Mouse (Mus musculus) lung, postnatal 10 days (tissue): Measurements from ENCODE around the gene Dand5.

Source experiments
- DNase-seq: peaks from one replicate; pipeline ENCODE4 v3.0.0; 2021

Gene Dand5

DNA sequence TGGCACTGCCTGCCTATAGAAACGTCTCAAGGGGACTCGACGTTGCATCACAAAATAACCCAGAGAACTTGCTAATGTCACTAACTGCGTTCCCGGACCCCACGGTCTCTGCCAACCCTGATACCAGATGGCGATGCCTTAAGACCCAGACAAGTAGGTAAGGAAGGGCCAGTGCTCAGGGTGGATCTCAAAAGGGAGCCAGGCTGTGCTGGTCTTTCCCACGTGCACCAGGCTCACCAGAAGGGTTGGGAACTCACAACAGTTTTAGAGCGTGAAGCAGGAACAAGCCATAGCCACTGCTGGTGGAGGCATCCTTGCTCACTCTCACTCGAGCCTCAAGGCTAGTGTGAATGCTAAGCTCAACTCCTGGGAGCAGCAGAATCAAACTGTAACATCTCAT lies 55.4 kb downstream of the Dand5 start:
- no peak for DNase-seq

DNA sequence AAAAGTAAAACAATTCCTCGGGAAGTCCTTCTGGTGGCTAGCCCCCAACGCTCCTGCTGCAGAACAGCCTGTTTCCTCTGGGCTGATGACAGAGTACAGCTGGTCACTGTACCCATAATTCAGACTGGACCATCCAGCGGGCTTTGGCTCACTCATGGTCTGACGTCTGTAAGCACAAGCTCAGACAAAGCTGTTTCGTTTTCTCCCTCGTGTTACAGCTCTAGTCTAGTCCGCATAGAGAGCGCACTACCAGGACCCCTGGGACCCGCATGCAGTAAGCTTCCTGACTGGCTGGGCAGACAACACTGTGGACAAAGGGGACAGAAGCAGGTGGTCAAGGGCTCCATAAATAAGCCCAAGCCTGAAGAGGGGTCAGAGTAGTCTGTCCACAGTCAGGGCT lies 56.2 kb downstream of the Dand5 start:
- DNase-seq: no peak

DNA sequence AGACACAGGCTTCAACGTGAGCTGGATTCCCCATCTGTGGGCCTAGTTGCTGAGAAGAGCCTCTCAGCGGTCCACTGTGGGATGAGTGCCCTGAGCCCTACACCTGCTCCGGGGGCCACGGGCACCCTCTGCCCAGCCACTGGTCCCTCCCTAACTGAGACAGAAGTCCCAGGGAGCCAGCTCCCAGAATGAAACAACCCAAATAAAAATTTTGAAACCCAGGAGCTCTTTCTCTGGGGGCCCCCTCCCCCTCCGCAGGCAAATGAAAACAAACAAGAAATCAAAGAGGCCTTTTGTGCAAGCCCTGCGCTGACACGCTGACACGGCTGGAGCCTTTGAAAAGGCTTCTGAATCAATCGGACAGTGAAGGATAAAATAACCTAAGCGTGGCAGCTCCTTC lies 57.0 kb downstream of the Dand5 start:
- no peak for DNase-seq
